Mouse (Mus musculus) kidney, adult 11 months (tissue): Measurements from ENCODE around the gene Apol7b.
A peak's percentile ranks its signal among the peaks of the same experiment; 100 is the strongest.
"Not testable (repeated sequence)": the region's sequence is repeated elsewhere in the genome, so short reads cannot be mapped to it uniquely, and the experiment has no call there.

Experiments
- DNase-seq: peaks from one replicate; pipeline ENCODE4 v3.0.0; 2022

The Apol7b gene

GRCm38 (mm10) chr15:77447392-77447791, at the start of gene Apol7b:
TSS of gene Apol7b (minus strand) at chr15:77447492.
- not testable (repeated sequence) for DNase-seq

DNA sequence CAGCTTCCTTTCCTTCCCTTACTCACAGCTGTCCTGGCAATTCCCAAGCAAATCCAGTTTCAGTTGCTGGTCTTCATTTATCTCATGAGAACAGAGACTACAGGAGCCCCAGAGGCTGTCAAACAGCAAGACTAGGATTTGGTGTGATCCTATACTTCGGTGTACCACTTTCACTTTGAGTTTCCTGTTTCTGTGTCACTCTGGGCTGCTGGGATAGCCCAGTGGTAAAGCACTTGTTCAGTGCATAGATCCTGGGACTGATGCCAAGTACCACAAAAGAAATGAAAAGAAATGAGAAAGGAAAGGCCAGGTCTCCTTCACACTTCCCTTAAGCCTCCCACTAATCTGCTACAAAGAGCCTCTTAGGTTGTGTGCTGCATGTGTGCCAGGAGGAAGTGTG, 47.4 kb upstream of the Apol7b start:
- not testable (repeated sequence) for DNase-seq

DNA sequence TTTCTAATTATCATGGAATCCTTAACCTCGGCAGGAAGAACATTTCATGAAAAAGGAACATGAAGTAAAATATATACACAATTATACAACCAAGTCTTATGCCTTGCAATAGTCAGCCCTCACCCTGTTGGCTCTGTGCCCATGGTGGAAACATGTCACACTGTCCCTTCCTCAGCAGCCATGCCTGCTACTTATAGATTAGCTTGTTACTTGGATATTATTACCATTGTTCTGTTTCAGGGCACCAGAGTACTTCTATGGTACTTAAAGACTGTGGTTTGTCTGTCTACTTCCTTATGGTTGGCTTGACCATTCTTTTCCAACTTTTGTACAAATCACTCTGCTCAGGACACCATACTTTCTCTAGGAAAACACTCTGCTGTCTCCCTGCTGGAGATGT, 45.9 kb upstream of the Apol7b start:
- DNase-seq: not testable (repeated sequence)

DNA sequence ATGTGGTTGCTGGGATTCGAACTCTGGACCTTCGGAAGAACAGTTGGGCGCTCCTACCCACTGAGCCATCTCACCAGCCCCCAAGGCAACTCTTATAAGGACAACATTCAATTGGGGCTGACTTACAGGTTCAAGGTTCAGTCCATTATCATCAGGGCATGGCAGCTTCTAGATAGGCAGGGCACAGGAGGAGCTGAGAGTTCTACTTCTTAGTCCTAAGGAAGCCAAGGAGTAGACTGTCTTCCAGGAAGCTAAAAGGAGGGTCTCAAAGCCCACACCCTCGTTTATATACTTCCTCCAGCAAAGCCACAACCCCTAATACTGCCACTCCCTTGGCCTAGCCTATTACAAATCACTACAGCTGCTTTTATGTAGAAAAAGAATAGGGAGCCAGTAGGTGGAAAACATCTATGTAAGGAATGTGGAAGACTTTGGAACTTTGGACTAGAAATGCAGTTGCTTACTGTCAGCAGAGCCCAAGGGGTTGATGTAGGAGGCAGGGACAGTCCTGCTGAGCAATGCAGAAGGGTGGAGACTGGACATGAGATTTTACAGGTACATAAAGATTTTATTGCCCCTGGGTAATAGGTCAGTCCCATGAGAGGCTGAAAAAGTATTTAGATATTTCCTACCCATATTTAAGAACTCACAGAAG, 35.0 kb upstream of the Apol7b start:
- DNase-seq: peak; percentile 26

DNA sequence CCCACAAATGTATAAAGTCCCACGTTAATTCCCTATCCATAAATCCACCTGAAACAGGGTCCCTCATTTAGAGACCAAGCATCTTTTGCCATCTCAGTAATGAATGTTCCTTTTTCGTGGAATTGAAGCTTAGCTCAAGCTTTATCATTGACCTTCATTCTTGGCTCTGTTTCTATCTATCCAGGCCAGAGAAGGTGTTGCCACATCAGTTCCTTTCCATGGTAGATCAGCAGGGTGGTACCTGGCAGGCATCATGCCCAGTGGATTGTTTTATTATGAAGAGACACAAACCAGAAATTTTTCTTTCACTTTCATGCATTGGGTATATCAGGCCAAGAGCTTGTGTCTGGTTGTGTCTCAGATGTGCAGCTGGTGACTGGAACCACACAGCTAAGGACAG, 29.4 kb upstream of the Apol7b start, which contains the start of gene Apol10a:
Apol10a (plus strand) TSS at position 355 of the 400 bp plus-strand sequence.
- DNase-seq: not testable (repeated sequence)

- not testable (repeated sequence) for DNase-seq
Measured at GRCm38 (mm10) chr15:77474699-77475390, 27.6 kb upstream of the Apol7b start.

DNA sequence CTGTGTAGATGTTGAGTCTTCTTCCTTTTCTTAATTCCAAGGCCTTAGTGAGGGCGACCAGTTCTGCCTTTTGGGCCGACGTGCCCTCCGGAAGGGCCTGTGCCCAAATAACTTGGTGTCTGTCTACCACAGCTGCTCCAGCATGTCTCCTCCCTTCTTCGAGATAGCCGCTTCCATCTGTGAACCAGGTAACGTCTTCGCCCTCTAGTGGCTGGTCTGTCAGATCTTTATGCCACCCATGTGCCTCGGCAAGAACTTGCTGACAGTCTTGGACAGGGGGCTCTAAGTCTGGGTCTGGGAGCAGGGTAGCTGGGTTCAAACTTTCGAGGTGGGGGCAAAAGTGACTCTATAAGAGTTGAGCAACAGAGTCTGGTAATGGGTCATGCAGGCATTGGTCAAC, 2.6 kb upstream of the Apol7b start:
- DNase-seq: not testable (repeated sequence)

DNA sequence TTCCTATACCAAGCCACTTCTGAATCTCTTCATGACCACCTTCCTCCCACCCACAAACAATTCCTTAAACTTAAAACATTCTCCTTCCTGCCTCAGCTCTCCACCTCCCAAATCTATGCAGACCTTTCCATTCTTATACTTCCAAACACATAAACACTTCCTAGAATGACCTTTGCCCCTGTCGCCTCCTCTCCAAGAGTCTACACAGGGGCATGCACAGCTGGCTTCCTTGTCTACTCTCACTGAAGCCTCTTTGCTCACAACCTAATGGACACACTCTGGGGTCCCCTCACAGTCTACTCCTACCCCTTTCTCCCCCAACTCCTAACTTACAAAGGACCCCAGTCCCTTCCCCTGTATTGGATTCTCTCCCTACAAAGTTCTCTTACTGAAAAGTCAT, 1.6 kb downstream of the Apol7b start:
- DNase-seq: not testable (repeated sequence)

GRCm38 (mm10) chr15:77444746-77445145, 2.5 kb downstream of the Apol7b start:
- not testable (repeated sequence) for DNase-seq

GRCm38 (mm10) chr15:77428690-77429448, 18.4 kb downstream of the Apol7b start:
- DNase-seq: not testable (repeated sequence)

DNA sequence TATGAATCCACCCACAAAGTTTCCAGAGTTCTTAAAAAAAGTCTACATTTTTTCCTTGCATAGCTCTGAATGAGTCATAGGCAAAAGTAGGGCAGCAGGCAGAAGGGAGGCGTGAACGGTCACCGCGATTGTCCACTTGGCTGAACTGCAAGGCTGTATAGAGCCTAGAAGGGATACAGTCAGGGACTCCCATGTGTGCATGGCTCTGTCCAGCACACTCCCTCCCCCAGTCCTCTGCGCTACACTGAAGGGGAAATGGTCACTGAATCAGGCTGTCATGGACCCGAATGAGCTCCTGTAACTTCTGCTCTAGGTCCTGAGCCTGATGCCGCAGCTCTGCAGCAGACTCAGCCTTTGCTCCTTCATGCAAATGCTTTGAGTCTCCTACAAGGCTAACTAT, 24.4 kb downstream of the Apol7b start:
- DNase-seq: not testable (repeated sequence)

DNA sequence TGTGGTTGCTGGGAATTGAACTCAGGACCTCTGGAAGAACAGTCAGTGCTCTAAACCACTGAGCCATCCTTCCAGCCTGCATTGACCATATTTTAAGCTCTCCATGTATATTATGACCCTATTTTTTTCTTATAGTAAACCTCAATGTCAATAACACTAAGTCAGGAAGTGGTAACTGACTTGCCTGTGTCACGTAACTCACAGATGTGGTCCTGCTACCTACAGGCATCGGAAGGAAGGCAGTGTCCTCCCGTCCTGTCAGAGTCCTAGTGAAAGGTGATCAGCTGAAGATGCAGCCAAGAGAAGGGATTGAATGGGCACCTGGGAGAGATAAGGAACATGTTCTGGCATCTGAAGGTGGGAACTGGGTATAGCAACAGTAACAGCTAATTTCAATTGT, 27.6 kb downstream of the Apol7b start:
- not testable (repeated sequence) for DNase-seq

DNA sequence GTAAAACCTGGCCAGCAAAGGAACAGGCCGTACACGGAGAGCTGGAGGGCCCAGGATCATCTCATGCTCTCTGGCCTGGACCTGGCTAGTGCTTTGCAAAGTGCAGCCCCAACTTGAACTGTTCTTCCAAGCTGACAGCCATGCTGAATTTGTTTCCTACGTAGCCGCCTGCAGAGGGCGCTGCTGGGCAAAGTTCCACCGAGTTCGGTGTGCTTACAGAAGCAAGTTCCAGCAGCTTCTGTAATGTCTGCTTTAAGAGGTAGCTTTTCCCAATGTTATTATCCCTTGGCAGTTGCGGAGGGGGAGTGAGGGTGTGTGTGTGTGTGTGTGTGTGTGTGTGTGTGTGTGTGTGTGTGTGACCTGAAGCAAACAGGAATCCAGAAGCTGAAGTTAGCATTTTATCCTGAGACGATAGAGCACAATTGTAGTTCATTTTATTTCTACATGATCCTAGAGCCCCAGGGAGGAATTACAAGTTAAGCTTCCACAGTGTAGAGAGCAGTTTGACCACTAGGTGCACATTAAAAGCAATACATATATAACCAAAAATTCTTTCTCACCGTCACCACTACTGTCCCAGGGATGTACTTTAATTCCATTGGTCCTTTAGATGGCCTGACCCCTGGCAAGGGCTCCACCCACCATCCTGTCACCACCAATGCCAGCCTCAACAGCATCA, 30.5 kb downstream of the Apol7b start:
- not testable (repeated sequence) for DNase-seq

GRCm38 (mm10) chr15:77415653-77416052, 31.6 kb downstream of the Apol7b start:
- DNase-seq: not testable (repeated sequence)

GRCm38 (mm10) chr15:77412695-77413094, 34.6 kb downstream of the Apol7b start:
- not testable (repeated sequence) for DNase-seq

GRCm38 (mm10) chr15:77411035-77411434, 36.3 kb downstream of the Apol7b start, which contains the start of gene Apol9a:
TSS of gene Apol9a (minus strand) at chr15:77411135.
- DNase-seq: not testable (repeated sequence)

DNA sequence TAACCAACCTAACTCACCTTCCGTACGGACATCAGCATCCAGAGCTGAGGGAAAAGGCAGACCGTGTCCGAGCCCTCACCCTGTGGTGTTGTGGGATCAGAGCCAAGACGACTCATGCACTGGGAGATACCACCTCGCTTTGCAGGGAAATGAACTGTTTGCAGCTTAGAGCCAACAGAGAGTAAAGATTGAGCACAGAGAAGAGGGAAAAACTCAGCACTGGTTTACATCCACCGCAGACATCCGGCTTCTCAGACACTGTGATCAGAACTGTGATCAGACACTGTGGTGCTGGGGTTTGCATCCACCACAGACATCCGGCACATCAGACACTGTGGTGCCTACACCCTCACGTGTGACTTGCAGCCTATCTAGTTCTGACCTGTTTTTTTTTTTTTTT, 40.9 kb downstream of the Apol7b start:
- DNase-seq: not testable (repeated sequence)

GRCm38 (mm10) chr15:77399027-77399426, 48.3 kb downstream of the Apol7b start, which contains the start of gene Apol7a:
TSS of gene Apol7a (minus strand) at chr15:77399110.
- DNase-seq: not testable (repeated sequence)

- not testable (repeated sequence) for DNase-seq
Measured at GRCm38 (mm10) chr15:77397450-77398132, 49.7 kb downstream of the Apol7b start.

- DNase-seq: not testable (repeated sequence)
Measured at GRCm38 (mm10) chr15:77393832-77394231, 53.5 kb downstream of the Apol7b start.

- DNase-seq: peak; percentile 71
Measured at GRCm38 (mm10) chr15:77387462-77387861, 59.8 kb downstream of the Apol7b start.
